Mouse (Mus musculus) left cerebral cortex, adult 8-10 months (tissue): ENCODE measurements around the gene Rptor. TPM values are rescaled to one million over a fixed set of nuclear protein-coding genes. Genes with fewer than 3 reads are reported as not detected.

Experiments
- DNase-seq, 2 experiments: peaks; one replicate each; pipeline ENCODE4 v3.0.0; 2022; ENCODE audit warnings: low spot score in 2 of 2
- total RNA-seq, 4 experiments: library from RNA; stranded (reverse); gene quantifications; 2 replicates each; pipeline ENCODE4 v1.2.4; 2022

Rptor gene
- total RNA-seq, 4 experiments from 2014 or later: 57.5 to 65.0 (median 61.0) TPM

DNA sequence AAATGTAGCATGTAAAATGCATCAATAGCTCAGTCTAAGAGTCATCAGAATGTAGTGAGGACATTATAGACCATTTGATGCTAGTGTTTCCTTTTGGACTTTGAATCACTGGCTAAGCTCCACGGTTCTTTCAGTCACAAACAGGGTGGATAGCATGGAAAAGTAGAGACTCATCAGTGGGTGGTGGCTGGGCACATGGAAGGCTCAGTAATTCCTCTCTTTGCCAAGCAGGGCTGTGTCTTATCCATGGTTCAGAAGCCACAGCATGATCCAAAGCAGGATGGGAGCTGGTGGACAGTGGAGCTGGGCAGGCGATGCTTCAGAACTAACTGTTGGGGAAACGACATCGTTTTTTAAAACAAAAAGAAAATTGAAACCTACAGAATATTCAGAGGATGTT lies 179.0 kb downstream of the Rptor start:
- DNase-seq: no peak

- no peak for DNase-seq
Observed at GRCm38 (mm10) chr11:119783653-119784052, 180.9 kb downstream of the Rptor start.

GRCm38 (mm10) chr11:119784672-119785341 lies 182.1 kb downstream of the Rptor start:
- DNase-seq: no peak

DNA sequence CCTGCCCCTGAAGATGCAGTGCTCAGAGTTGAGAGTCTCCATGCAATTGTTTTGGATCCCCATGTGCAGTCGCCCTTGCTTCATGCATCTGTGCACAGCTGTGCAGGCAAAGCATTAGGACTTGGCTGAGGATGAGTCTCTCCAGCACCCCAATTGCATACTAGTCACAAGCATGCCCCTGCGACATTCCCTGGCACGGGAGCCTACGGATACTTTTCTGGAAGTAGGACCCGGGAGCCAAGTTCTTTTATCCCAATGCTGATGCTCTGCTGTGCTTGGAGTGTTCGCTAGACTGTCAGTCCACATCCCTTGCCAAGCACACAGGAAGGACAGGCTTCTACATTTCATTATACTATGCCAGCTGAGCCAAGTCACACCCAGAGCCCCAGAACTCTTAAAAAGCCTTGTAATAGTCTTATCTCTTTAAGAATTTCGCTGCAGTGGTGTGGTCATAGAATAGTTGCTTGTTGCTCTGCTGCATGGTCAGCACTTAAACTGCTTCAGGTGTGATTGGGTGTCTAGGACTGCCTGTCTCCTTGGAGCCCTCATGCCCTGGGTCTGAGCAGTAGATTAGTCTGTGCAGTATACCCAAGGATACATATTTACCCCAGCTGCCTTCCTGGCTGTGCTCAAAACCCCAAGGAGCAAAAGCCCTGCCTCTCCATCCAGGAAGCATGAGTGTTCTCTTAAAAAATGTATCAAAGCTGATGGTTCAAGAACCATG lies 183.1 kb downstream of the Rptor start:
- no peak for DNase-seq

DNA sequence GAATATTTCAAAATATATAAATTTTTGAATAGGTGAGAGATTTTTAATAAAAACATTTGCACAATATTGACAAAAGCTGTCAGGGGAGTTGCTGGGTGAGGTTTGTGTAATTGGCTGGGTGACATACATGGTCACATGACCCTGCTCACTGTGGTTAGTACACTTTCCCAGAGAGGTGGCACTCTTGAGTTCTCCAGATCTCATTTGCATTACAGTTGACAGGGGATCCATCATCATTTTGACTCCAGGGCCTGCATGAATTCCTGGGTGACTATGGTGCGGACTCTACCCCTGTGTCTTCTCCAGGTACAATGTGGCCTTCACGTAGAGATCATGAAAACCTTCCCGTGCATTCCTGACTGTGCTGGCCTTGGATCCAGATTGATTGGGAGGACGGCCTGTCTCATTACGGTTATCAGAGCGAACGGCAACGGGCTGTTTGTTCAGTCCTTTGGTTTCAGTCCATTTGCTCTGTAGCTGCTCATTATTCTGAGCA lies 183.7 kb downstream of the Rptor start:
- no peak for DNase-seq

DNA sequence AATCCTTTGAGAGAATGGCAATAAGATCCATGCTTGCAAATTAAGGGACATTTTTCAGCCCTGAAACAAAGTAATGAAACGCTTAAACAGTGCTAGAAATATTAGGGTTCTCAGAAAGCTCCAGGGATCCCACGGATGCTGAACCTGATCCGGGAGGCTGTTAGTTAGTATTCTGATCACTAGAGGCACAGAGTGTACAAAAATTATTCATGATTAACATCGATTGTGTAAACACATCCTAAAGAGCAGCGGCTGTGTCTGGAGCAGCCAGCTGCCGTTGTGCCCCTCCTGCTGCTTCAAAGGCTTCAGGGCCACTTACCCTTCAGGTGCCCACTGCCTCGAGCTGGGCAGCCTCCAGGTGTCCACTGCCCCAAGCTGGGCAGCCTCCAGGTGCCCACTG lies 185.8 kb downstream of the Rptor start:
- DNase-seq: no peak

- no peak for DNase-seq
Observed at GRCm38 (mm10) chr11:119788919-119789713, 186.4 kb downstream of the Rptor start.

- no peak for DNase-seq
Observed at GRCm38 (mm10) chr11:119791923-119792564, 189.3 kb downstream of the Rptor start.

DNA sequence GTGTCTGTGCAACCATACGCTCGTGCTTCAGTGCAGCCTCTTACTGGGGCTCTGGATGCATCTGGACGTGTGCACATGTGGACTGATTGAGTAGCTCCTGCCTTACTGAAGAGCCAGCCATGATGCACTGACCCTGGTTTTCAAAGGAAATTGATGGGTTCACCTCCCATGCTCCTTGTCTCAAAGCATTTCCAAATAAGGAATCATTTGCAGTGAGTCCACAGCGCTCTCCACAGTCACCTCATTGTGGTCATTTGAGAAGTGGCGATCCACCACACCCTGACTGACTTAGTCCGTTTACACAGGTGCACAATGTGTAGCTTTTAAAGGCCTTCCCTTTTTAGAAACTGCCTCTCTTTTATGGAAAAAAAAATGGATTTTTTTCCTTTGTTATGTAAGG lies 190.7 kb downstream of the Rptor start:
- DNase-seq: no peak

GRCm38 (mm10) chr11:119794020-119794419 lies 191.3 kb downstream of the Rptor start:
- no peak for DNase-seq

- peak in 1 of 2 experiments; percentile 76 for DNase-seq
Observed at GRCm38 (mm10) chr11:119794671-119795070, 192.0 kb downstream of the Rptor start.

GRCm38 (mm10) chr11:119796406-119796805 lies 193.7 kb downstream of the Rptor start:
- DNase-seq: peak; percentile 42 to 90

GRCm38 (mm10) chr11:119796846-119797245 lies 194.1 kb downstream of the Rptor start:
- DNase-seq: no peak

DNA sequence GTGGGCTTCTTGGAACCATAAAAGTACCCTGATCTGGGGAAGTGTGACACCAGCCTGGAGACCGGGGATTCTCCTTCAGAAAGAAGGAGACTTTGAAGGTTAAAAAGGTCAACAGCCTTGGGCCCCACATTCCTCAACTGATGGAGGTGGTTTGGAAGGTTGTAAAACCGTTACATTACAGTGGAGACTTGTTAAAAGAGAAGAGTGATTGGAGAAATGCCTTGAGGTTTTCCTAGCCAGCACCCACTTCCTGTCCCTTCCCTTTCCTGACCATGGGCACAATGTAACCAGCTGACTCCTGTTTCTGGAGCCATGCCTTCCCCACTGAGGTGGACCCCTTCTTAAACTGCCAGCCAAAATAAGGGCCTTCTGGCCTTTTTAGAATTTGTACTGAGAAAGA lies 196.8 kb downstream of the Rptor start:
- DNase-seq: no peak

GRCm38 (mm10) chr11:119801855-119802254 lies 199.2 kb downstream of the Rptor start:
- no peak for DNase-seq

GRCm38 (mm10) chr11:119802947-119803346 lies 200.2 kb downstream of the Rptor start:
- no peak for DNase-seq

- DNase-seq: no peak
Observed at GRCm38 (mm10) chr11:119804392-119804791, 201.7 kb downstream of the Rptor start.

GRCm38 (mm10) chr11:119805112-119805750 lies 202.5 kb downstream of the Rptor start:
- DNase-seq: no peak

DNA sequence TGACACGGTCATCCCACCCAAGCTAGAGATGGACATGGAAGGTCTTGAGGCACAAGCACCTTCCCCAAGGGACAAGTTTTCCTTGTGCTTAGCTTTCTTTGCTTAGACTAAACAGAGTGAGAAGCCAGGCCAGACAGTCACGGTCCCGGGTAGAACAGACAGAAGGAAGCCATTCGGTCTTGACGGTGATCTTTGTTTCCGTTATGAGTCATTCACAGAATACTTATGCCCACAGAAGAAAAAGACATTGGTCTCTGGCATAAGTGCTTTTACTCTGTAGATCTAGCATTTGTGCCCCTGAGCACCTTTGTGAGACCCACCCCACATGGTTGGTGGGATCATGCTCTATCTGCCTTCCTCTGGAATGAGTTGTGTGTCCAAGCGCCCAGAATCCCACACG lies 203.8 kb downstream of the Rptor start:
- DNase-seq: no peak

DNA sequence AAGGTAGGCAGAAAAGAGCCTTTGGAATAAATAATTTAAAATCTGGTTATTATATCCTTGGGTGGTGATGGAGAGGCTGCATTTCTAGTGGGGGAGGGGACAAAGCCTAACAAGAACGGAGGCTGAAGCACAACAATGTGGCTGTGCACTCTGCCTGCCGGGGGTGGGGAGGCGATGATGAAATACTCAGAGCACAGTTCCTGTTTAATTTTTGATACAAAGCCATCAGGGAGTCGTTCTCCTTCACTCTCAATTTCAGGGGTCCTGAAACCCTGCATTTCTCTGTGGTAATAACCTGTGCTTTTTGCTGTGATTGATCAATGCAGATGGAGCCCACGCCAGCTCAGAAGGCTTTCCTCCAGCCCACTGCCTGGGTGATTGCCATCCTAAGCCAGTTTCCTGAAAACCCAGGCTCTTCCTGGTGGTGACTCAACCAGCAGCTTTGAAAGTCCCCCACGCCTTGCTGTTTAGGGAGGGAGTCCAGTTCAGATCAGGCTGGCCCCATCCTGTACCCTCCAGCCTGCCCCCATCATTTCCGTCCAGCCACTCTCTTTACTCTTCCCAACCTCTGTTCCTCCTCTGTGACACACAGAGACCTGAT lies 204.8 kb downstream of the Rptor start:
- no peak for DNase-seq
